In the genomic region with DNA sequence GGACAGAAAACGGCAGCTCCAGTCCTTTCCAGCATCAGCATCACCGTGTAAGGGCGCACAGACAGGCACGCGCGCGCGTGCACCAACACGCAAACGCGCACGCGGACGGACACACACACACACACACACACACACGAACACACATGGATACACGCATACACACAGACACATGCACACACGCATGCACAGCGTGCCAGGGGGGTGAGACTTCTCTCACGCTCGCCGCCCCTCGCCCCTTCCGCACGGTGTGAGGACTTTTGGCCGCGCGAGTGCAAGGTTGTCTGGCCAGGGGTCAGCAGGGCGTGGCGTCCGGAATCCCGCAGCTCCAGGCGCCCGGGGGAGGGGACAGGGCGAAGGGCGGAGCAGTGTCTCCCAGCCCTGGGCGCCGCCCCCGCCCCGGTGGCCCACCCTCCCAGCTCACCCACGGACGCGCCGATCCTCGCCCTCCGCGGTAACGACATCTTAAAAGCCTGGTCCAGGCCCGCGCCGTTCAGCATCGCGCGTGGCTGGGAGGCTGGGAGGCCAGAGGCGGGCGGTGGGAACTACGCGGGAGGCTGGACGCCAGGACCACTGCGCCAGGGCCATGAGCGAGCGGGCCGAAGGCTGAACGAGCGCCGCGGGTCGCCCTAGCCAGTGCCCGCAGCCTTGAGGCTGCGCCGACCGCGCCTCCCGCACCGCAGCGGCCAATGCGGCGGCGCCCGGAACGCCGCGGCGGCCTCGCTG, we compare ENCODE assay signal across 9 mouse cellular contexts. TPM values are rescaled to one million over a fixed set of nuclear protein-coding genes. Genes with fewer than 3 reads are reported as not detected.
DNase-seq lines count a peak whose midpoint lies in the region; ATAC-seq and TF ChIP-seq lines count a peak whose summit lies in the region.
"Had no signal": no experiment of that assay in that cellular context is flagged by ENCODE, and none has a peak within 500 bp of the region (broad histone marks: within the 10 kb centered on the region; RNA-seq: fewer than 3 reads in every experiment).

No protein-coding gene starts in this region.

- H3K27me3 ChIP-seq in spleen, adult 2 months (ENCODE audit: control insufficient read depth, insufficient read depth, low read length), result peaks cover 11% of the 10 kb centered on the region
- peaks cover 26% of the 10 kb centered on the region for H3K27me3 ChIP-seq in heart, embryonic 13.5 days (replicated peaks)

- no peak for DNase-seq in spleen, adult 2 months (ENCODE audit: low read depth in 1 of 2, low spot score in 2 of 2)
- DNase-seq in spleen, postnatal 36 days (ENCODE audit: low spot score in 2 of 2), result no peak
- peak; percentile 59 for DNase-seq in embryo, embryonic 9.5 days (ENCODE audit: extremely low spot score)
- DNase-seq in kidney, postnatal 10 days, result peak; percentile 67
- peak; percentile 68 for DNase-seq in liver
- peak; percentile 40 for DNase-seq in naive thymus-derived CD4-positive, alpha-beta T cell, adult 2 months (ENCODE audit: low read depth)
- peak; percentile 63 for DNase-seq in testis, postnatal 14 days (ENCODE audit: low spot score)

- H3K4me1 ChIP-seq in spleen, adult 2 months (ENCODE audit: control insufficient read depth, insufficient read depth, insufficient read length), result peaks cover 4% of the 10 kb centered on the region; the same call in 1 of the 2 replicates
- H3K4me1 ChIP-seq in heart, embryonic 13.5 days, result peaks cover 58% of the 10 kb centered on the region

- TF ChIP-seq CTCF in spleen, adult 2 months (IDR thresholded peaks at IDR 0.05; ENCODE audit: extremely low read depth, insufficient read depth, insufficient read length, insufficient replicate concordance), result no peak

- H3K36me3 ChIP-seq in spleen, adult 2 months (ENCODE audit: control insufficient read depth, insufficient read depth, low read length), result no peaks in the 10 kb centered on the region
- peaks cover 6% of the 10 kb centered on the region for H3K36me3 ChIP-seq in heart, embryonic 13.5 days
- H3K36me3 ChIP-seq: G1E had no signal

- H3K4me2 ChIP-seq in heart, embryonic 13.5 days, result peak overlapping the region; percentile 90

- H3K9ac ChIP-seq in heart, embryonic 13.5 days, result peak overlapping the region; percentile 93

- WGBS in spleen, adult 2 months, result 2% methylated on average over 83 of the region's 84 CpGs
- WGBS in heart, embryonic 13.5 days, result under 1% methylated on average over 83 of the region's 84 CpGs

- no peaks in the 10 kb centered on the region for H3K9me3 ChIP-seq in heart, embryonic 13.5 days

- H3K27ac ChIP-seq in spleen, adult 2 months (ENCODE audit: insufficient read depth, low read length), result no peak overlapping the region
- H3K27ac ChIP-seq in heart, embryonic 13.5 days (replicated peaks), result peak overlapping the region; percentile 83

- peak overlapping the region; percentile 46 for H3K4me3 ChIP-seq in spleen, adult 2 months (ENCODE audit: extremely low read depth, insufficient read depth, insufficient read length)
- H3K4me3 ChIP-seq in heart, embryonic 13.5 days, result peak overlapping the region; percentile 85

- no peak for TF ChIP-seq POLR2A in spleen, adult 2 months (IDR thresholded peaks at IDR 0.05; ENCODE audit: low read depth, low read length)

- peak; percentile 47; the same call in 1 of the 2 replicates for ATAC-seq in heart, embryonic 13.5 days (ENCODE audit: extremely low read depth, insufficient number of reproducible peaks, low FRiP score, low TSS enrichment)

RNA-seq across cellular contexts. Expression of a gene that starts 19.9 kb away (rescaled TPM):
- polyA plus RNA-seq in spleen, adult 2 months (2012; rRNA removed), result 0.31 and 0.32 TPM in 2 replicates
- polyA plus RNA-seq in heart, embryonic 13.5 days (2015; fragmentation: Nextera tagmentation; extraction: Ambion mirVana), result 6.7 and 7.0 TPM in 2 replicates
- polyA plus RNA-seq: G1E had no signal

Comparison
In these comparisons a context has a peak if more than half of its experiments do, and no peak if none do; other contexts are left out.
1. DNase-seq: peak in embryo, embryonic 9.5 days (single experiment), kidney, postnatal 10 days (single experiment), liver (single experiment), naive thymus-derived CD4-positive, alpha-beta T cell, adult 2 months (single experiment) and testis, postnatal 14 days (single experiment); none in spleen, adult 2 months (0 of 2) and spleen, postnatal 36 days (0 of 2).